8 mouse cellular contexts compared by ENCODE assay signal in genomic region chr10:45066931-45067308, GRCm38 (mm10). TPM values are rescaled to one million over a fixed set of nuclear protein-coding genes. Genes with fewer than 3 reads are reported as not detected.
DNase-seq lines count a peak whose midpoint lies in the region; ATAC-seq and TF ChIP-seq lines count a peak whose summit lies in the region.

TSS of gene Prep (plus strand) at chr10:45067203.

- no peaks in the 10 kb centered on the region for H3K9me3 ChIP-seq in forebrain, embryonic 16.5 days (ENCODE audit: control insufficient read depth, low read length)
- no peaks in the 10 kb centered on the region for H3K9me3 ChIP-seq in lung, embryonic 15.5 days

- peak; percentile 50 for DNase-seq in MEL-GATA-1-ER (ENCODE audit: extremely low read depth, low read depth)
- peak; percentile 93 to 96 for DNase-seq in cerebellum, adult 18-20 months
- peak; percentile 92 to 93 for DNase-seq in heart, postnatal 36 days
- peak; percentile 77 to 88 for DNase-seq in layer of hippocampus, adult 8-10 months (ENCODE audit: low spot score in 2 of 2)
- peak; percentile 79 to 83 for DNase-seq in thymus, adult 18-20 months

- peak; percentile 72 for TF ChIP-seq POLR2A in olfactory bulb, adult 2 months (IDR thresholded peaks at IDR 0.05; ENCODE audit: insufficient read depth, low read depth, low read length)

- peaks cover 14% of the 10 kb centered on the region for H3K4me1 ChIP-seq in forebrain, embryonic 16.5 days (replicated peaks; ENCODE audit: control insufficient read depth, insufficient read depth, low read length)
- H3K4me1 ChIP-seq in lung, embryonic 15.5 days, result peaks cover 35% of the 10 kb centered on the region
- peaks cover 3% of the 10 kb centered on the region for H3K4me1 ChIP-seq in olfactory bulb, adult 2 months (ENCODE audit: control insufficient read depth, insufficient read depth, low read length)

- H3K4me3 ChIP-seq in forebrain, embryonic 16.5 days (replicated peaks; ENCODE audit: low read length), result peak within 1 kb of the TSS; percentile 96
- H3K4me3 ChIP-seq in lung, embryonic 15.5 days, result peak within 1 kb of the TSS; percentile 80
- H3K4me3 ChIP-seq in olfactory bulb, adult 2 months (ENCODE audit: insufficient read depth, low read depth, low read length), result peak within 1 kb of the TSS; percentile 97

- peak within 1 kb of the TSS; percentile 82 for H3K4me2 ChIP-seq in forebrain, embryonic 16.5 days (ENCODE audit: low read length)
- peak within 1 kb of the TSS; percentile 68 for H3K4me2 ChIP-seq in lung, embryonic 15.5 days

- TF ChIP-seq CTCF in olfactory bulb, adult 2 months (IDR thresholded peaks at IDR 0.05; ENCODE audit: insufficient read depth, low read depth, low read length), result peak; percentile 38

- peak within 1 kb of the TSS; percentile 89 for H3K9ac ChIP-seq in forebrain, embryonic 16.5 days (replicated peaks; ENCODE audit: low read depth, low read length)
- peak within 1 kb of the TSS; percentile 72 for H3K9ac ChIP-seq in lung, embryonic 15.5 days

- WGBS in forebrain, embryonic 16.5 days, result 0% methylated on average over 46 of the region's 57 CpGs
- 3% methylated on average over 10 of the region's 57 CpGs for WGBS in lung, embryonic 15.5 days
- under 1% methylated on average over 56 of the region's 57 CpGs for WGBS in olfactory bulb, adult 2 months

- peak; percentile 97 for ATAC-seq in forebrain, embryonic 16.5 days
- ATAC-seq in lung, embryonic 15.5 days (ENCODE audit: borderline replicate concordance, extremely low read depth, low FRiP score, low TSS enrichment), result peak; percentile 94

- intact Hi-C loops in heart, postnatal 36 days (cut with DNase I), result loop anchor here (5.0 kb wide), 2 partner anchors 65 to 1525 kb away; partner anchors contain the start of gene 1700021F05Rik

- H3K36me3 ChIP-seq in forebrain, embryonic 16.5 days (ENCODE audit: control insufficient read depth, insufficient read depth), result no peaks in the 10 kb centered on the region
- no peaks in the 10 kb centered on the region for H3K36me3 ChIP-seq in lung, embryonic 15.5 days

- H3K27ac ChIP-seq in forebrain, embryonic 16.5 days (ENCODE audit: low read length), result peak within 1 kb of the TSS; percentile 50
- peak within 1 kb of the TSS; percentile 87 for H3K27ac ChIP-seq in lung, embryonic 15.5 days
- H3K27ac ChIP-seq in olfactory bulb, adult 2 months (ENCODE audit: insufficient read depth, low read depth, low read length), result 0 out of 2 replicates have a peak within 1 kb of the TSS, but pooled peaks have one; percentile 27

- H3K27me3 ChIP-seq in forebrain, embryonic 16.5 days (replicated peaks; ENCODE audit: control insufficient read depth, insufficient read depth, low read length), result 0 out of 2 replicates have a peak, but pooled peaks cover 2% of the 10 kb centered on the region
- no peaks in the 10 kb centered on the region for H3K27me3 ChIP-seq in lung, embryonic 15.5 days

RNA-seq across cellular contexts. Expression of gene Prep, which starts in this region (rescaled TPM):
- polyA plus RNA-seq in forebrain, embryonic 16.5 days (2015; fragmentation: Nextera tagmentation; extraction: Ambion mirVana), result 20.3 and 21.8 TPM in 2 replicates
- 10 to 100 TPM; 15.6 TPM for total RNA-seq in heart, postnatal 36 days (2021)
- total RNA-seq in layer of hippocampus, adult 8-10 months (2022), result 1 to 10 TPM; 8.5 to 9.7 (median 8.9) TPM
- polyA plus RNA-seq in lung, embryonic 15.5 days (2015; fragmentation: Nextera tagmentation; extraction: Ambion mirVana), result 35.7 and 36.2 TPM in 2 replicates
- polyA plus RNA-seq in olfactory bulb, adult 2 months (2012; ENCODE audit: insufficient read depth, insufficient read length, low replicate concordance, missing spikeins), result not detected in 2 replicates

Comparison
In these comparisons a context has a peak if more than half of its experiments do, and no peak if none do; other contexts are left out.
1. Peak in every context shown above with its lines: DNase-seq, ATAC-seq, H3K4me3 ChIP-seq and H3K27ac ChIP-seq.
2. H3K27ac ChIP-seq: peak in every context shown above with its lines; median percentile 87 in lung, embryonic 15.5 days; 50 in forebrain, embryonic 16.5 days; 27 in olfactory bulb, adult 2 months.